Comparison of ENCODE assay signal across 11 mouse cellular contexts in the genomic region with DNA sequence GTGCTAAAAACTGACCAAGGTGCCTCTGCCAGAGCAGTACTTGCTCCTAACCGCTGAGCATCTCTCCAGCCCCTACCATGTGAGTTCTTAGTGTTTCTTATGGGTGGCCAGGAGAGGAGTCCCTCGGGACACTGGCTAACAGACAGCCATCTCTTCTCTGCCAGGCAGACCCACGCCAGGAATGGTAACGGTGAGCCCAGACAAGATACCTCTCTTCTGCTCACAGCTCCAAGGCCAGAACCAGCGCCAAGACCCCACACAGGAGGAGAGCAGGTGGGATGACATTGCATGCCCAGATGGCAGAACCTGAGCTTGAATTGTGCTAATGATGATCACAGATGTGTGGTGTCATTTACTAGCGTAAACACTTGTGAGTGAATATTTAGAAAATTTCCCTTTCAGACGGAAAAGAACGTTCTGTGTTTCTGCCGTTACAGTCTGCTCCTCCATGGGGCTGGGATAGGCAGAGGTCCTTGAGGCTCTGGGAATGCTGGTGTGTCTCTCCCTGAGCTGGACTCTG.
"Had no signal": no experiment of that assay in that cellular context is flagged by ENCODE, and none has a peak within 500 bp of the region (broad histone marks: within the 10 kb centered on the region; RNA-seq: fewer than 3 reads in every experiment).

No protein-coding gene starts in this region.

- H3K4me2 ChIP-seq: limb, embryonic 13.5 days; midbrain, embryonic 13.5 days; stomach, embryonic 15.5 days had no signal

- H3K36me3 ChIP-seq: limb, embryonic 13.5 days; midbrain, embryonic 13.5 days; stomach, embryonic 15.5 days had no signal

- H3K27me3 ChIP-seq: limb, embryonic 13.5 days; midbrain, embryonic 13.5 days had no signal

- H3K9ac ChIP-seq: limb, embryonic 13.5 days; liver, embryonic 14.5 days; midbrain, embryonic 13.5 days; stomach, embryonic 15.5 days had no signal

- H3K27ac ChIP-seq: limb, embryonic 13.5 days; liver, embryonic 14.5 days; midbrain, embryonic 13.5 days; stomach, embryonic 15.5 days had no signal

- ATAC-seq: midbrain, embryonic 13.5 days had no signal

- DNase-seq: kidney, adult 18-20 months; kidney, postnatal 10 days; kidney, postnatal 4 days; lung, adult 18-20 months; right cerebral cortex, postnatal 4 days; thymus, adult 2 months; thymus, postnatal 25 days had no signal

- H3K4me3 ChIP-seq: limb, embryonic 13.5 days; midbrain, embryonic 13.5 days; stomach, embryonic 15.5 days had no signal

- H3K9me3 ChIP-seq: stomach, embryonic 15.5 days had no signal
